Mouse (Mus musculus): ENCODE data around the gene Tradd. TPM values are rescaled to one million over a fixed set of nuclear protein-coding genes. Genes with fewer than 3 reads are reported as not detected.
A peak's percentile ranks its signal among the peaks of the same experiment; 100 is the strongest.

The Tradd gene
- polyA plus RNA-seq, 1 experiment from 2014 or later = 50.6 TPM

DNA sequence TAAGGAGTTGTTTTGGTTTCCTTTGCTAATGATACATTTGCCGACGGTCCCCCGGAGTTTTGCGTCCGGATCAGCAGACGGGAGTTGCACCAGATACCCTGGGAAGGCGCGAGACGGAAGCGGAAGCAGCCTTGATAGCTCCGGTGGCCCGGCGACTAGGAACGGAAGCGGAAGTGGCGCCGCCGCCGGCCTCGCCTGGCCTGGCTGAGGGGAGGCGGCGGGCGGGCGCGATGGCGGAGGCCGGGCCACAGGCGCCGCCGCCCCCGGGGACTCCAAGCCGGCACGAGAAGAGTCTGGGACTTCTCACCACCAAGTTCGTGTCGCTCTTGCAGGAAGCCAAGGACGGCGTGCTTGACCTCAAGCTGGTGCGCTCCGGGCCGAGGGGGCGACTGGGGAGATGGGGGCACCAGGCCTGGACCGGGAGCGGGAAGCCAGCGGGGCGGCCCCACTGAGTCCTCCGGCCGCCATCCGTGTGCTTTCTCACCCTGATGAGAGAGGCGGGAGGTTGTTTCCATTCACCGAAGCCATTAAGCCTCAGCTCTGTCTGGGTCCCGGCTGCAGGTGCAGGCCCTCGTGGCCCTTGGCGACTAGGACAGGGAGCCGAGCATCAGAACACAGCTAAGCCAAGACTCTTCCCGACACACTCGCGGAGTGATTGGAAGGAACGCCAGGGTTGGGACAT, 33.2 kb upstream of the Tradd start, which contains the start of gene E2f4:
E2f4 (plus strand) TSS at position 153 of the 682 bp plus-strand sequence.
- Histone ChIP-seq H3K9me3 (ENCODE audit: control insufficient read depth) (no peaks in the 10 kb centered on the region), H3K27me3 (replicated peaks; ENCODE audit: control insufficient read depth, insufficient read depth, low read length) (no peaks in the 10 kb centered on the region), H3K4me3 (ENCODE audit: low read depth, low read length) (peak within 1 kb of the TSS; percentile 95), H3K36me3 (ENCODE audit: control insufficient read depth, insufficient read depth) (peaks cover 24% of the 10 kb centered on the region), H3K27ac (ENCODE audit: low read depth, low read length) (peak within 1 kb of the TSS; percentile 62), H3K4me1 (replicated peaks; ENCODE audit: control insufficient read depth, insufficient read depth, low read length) (peaks cover 2% of the 10 kb centered on the region; the same call in 1 of the 2 replicates), H3K9ac (ENCODE audit: low read depth, low read length) (peak within 1 kb of the TSS; percentile 84), H3K4me2 (replicated peaks; ENCODE audit: low read depth) (peak within 1 kb of the TSS; percentile 85)
- TF ChIP-seq CTCF (IDR thresholded peaks at IDR 0.05; ENCODE audit: low read depth) = no peak
- ATAC-seq = peak; percentile 89
- WGBS = under 1% methylated on average over 56 of the region's 58 CpGs

DNA sequence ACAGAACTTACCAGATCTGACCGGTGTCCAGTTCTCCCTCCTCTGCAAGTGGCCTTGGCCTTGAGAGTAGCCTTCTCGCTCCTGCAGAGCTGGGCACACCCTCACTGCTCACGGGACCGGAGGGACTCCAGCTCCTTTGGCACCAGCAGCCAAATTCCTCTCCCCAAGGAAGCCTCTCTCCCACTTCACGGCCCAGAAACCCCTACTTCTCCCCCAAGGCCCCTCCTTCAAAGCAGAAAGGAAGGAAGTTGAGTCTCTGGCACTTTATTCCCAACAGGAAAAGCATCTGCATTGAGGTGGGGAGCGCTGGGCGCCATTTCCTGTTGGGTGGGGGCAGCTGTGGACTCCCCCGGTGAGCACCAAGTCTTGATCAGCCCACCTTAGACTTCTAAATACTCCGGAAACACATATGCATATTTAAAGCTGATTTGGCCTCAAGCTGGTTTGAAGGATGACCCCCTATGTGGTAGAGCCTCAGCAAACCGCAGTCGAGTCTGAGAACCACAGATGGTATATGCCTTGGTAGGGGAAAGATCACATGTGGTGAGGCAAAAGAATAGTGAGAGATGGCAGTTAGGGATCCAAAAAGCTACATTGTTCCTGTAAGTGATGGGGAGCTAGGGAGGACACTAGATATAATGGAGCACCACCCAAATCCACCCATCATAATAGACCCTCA, 31.6 kb upstream of the Tradd start, which contains the start of gene Exoc3l:
Exoc3l (minus strand) TSS at position 207 of the 679 bp plus-strand sequence.
- no peak for ATAC-seq
- peak within 1 kb of the TSS; percentile 85 for H3K4me2 ChIP-seq (replicated peaks; ENCODE audit: low read depth)
- H3K36me3 ChIP-seq (ENCODE audit: control insufficient read depth, insufficient read depth) = peaks cover 12% of the 10 kb centered on the region
- H3K27me3 ChIP-seq (replicated peaks; ENCODE audit: control insufficient read depth, insufficient read depth, low read length) = no peaks in the 10 kb centered on the region
- peak within 1 kb of the TSS; percentile 95 for H3K4me3 ChIP-seq (ENCODE audit: low read depth, low read length)
- H3K9me3 ChIP-seq (ENCODE audit: control insufficient read depth) = no peaks in the 10 kb centered on the region
- H3K9ac ChIP-seq (ENCODE audit: low read depth, low read length) = no peak within 1 kb of the TSS
- WGBS = 64% methylated on average over 11 of the region's 11 CpGs
- no peak within 1 kb of the TSS for H3K27ac ChIP-seq (ENCODE audit: low read depth, low read length)
- no peak for TF ChIP-seq CTCF (IDR thresholded peaks at IDR 0.05; ENCODE audit: low read depth)
- peaks cover 2% of the 10 kb centered on the region; the same call in 1 of the 2 replicates for H3K4me1 ChIP-seq (replicated peaks; ENCODE audit: control insufficient read depth, insufficient read depth, low read length)

DNA sequence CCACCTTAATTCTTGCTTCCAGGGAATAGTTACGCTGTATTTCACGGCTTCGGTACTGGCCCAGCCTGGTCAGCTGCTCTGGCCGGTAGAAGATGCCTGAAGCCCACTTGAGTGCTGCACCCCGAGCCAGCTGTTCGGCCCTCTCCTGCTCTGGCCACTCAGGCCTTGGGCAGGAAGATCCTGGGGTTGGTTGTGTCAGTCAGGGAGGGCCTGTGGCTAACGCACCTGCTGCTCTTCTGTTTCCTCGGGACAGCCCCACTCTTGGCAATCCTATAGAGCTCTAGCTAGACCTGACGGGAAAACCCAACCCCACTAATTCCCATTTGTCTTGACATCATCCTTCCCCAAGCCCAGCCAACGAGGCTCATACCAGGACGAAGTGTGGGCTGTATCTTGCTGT, 30.8 kb upstream of the Tradd start:
- Histone ChIP-seq H3K36me3 (ENCODE audit: control insufficient read depth, insufficient read depth) (peaks cover 5% of the 10 kb centered on the region; the same call in 1 of the 2 replicates), H3K27me3 (replicated peaks; ENCODE audit: control insufficient read depth, insufficient read depth, low read length) (peaks cover 6% of the 10 kb centered on the region), H3K4me1 (replicated peaks; ENCODE audit: control insufficient read depth, insufficient read depth, low read length) (peaks cover 7% of the 10 kb centered on the region), H3K9me3 (ENCODE audit: control insufficient read depth) (no peaks in the 10 kb centered on the region), H3K4me3 (ENCODE audit: low read depth, low read length) (no peak overlapping the region), H3K27ac (ENCODE audit: low read depth, low read length) (no peak overlapping the region), H3K9ac (ENCODE audit: low read depth, low read length) (no peak overlapping the region), H3K4me2 (replicated peaks; ENCODE audit: low read depth) (peak overlapping the region; percentile 33; the same call in 1 of the 2 replicates)
- 66% methylated on average over 11 of the region's 11 CpGs for WGBS
- TF ChIP-seq CTCF (IDR thresholded peaks at IDR 0.05; ENCODE audit: low read depth) = no peak
- ATAC-seq = no peak

DNA sequence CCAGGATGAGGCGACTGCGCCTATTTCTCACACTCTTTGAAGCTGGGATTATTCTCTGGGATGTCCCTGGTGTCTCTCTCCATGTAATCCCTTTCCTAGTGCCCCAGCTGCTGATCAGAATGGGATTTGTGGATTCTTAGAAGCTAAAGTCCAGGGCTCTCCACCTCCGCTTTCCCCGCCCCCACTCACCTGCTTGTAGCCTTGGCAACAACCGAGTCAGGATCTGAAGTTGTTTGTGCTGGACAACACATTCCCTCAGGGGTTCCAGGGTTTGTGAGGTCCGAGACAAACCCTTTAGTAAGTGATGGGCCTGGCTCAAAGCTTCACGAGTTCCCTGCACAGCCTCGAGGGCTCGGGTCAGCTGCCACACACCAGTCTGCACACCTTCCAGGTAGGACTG, 30.4 kb upstream of the Tradd start:
- Histone ChIP-seq H3K36me3 (ENCODE audit: control insufficient read depth, insufficient read depth) (no peaks in the 10 kb centered on the region), H3K4me2 (replicated peaks; ENCODE audit: low read depth) (peak overlapping the region; percentile 33; the same call in 1 of the 2 replicates), H3K27ac (ENCODE audit: low read depth, low read length) (no peak overlapping the region), H3K4me1 (replicated peaks; ENCODE audit: control insufficient read depth, insufficient read depth, low read length) (peaks cover 12% of the 10 kb centered on the region), H3K4me3 (ENCODE audit: low read depth, low read length) (no peak overlapping the region), H3K9ac (ENCODE audit: low read depth, low read length) (no peak overlapping the region), H3K27me3 (replicated peaks; ENCODE audit: control insufficient read depth, insufficient read depth, low read length) (peaks cover 11% of the 10 kb centered on the region), H3K9me3 (ENCODE audit: control insufficient read depth) (no peaks in the 10 kb centered on the region)
- WGBS = 67% methylated on average over 9 of the region's 9 CpGs
- no peak for ATAC-seq
- TF ChIP-seq CTCF (IDR thresholded peaks at IDR 0.05; ENCODE audit: low read depth) = no peak

DNA sequence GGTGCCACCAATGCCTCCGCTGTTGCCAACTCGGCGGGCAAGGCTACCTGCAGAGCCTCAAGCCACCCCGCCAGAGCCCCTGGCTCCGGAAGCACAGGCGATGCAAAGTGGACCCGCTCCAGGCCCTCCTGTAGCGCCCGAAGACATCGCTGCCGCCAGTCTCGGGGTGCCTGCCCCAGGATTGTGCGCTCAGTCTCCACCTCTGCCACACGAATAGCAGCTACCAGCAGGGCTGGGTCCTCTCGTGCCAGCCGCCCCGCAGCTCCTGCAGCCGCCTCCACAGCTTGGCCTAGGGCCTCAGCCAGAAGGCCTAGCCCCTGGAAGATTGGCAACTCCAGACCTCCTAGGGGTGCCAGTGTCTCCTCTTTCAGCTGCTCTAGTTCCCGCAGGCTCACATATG, 29.0 kb upstream of the Tradd start:
- Histone ChIP-seq H3K36me3 (ENCODE audit: control insufficient read depth, insufficient read depth) (no peaks in the 10 kb centered on the region), H3K4me3 (ENCODE audit: low read depth, low read length) (no peak overlapping the region), H3K27ac (ENCODE audit: low read depth, low read length) (no peak overlapping the region), H3K9ac (ENCODE audit: low read depth, low read length) (no peak overlapping the region), H3K27me3 (replicated peaks; ENCODE audit: control insufficient read depth, insufficient read depth, low read length) (peaks cover 12% of the 10 kb centered on the region), H3K4me1 (replicated peaks; ENCODE audit: control insufficient read depth, insufficient read depth, low read length) (peaks cover 13% of the 10 kb centered on the region), H3K4me2 (replicated peaks; ENCODE audit: low read depth) (no peak overlapping the region), H3K9me3 (ENCODE audit: control insufficient read depth) (no peaks in the 10 kb centered on the region)
- no peak for ATAC-seq
- WGBS = 76% methylated on average over 19 of the region's 19 CpGs
- TF ChIP-seq CTCF (IDR thresholded peaks at IDR 0.05; ENCODE audit: low read depth) = no peak

DNA sequence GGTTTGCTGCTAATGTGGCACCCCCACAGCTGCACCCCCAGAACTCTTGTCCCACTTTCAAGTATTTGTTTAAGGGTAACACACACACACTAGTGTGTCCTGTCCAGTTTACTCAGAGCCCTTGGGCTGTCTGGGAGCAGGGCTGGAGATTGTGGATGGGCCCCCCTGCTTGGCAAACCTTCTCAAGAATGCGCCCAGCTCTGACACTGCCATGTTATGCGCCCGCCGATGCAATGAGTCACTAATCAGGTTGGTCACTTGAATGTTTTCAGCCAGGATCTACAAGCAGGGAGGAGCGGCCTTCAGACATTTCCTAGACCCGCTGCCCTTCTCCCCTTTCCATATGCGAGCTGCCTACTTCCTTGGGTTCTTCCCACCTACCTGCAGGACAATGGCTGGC, 28.1 kb upstream of the Tradd start:
- 78% methylated on average over 7 of the region's 7 CpGs for WGBS
- H3K4me1 ChIP-seq (replicated peaks; ENCODE audit: control insufficient read depth, insufficient read depth, low read length) = peaks cover 13% of the 10 kb centered on the region
- peaks cover 12% of the 10 kb centered on the region for H3K27me3 ChIP-seq (replicated peaks; ENCODE audit: control insufficient read depth, insufficient read depth, low read length)
- no peak for TF ChIP-seq CTCF (IDR thresholded peaks at IDR 0.05; ENCODE audit: low read depth)
- no peak for ATAC-seq
- no peak overlapping the region for H3K4me2 ChIP-seq (replicated peaks; ENCODE audit: low read depth)
- no peak overlapping the region for H3K9ac ChIP-seq (ENCODE audit: low read depth, low read length)
- no peaks in the 10 kb centered on the region for H3K36me3 ChIP-seq (ENCODE audit: control insufficient read depth, insufficient read depth)
- H3K27ac ChIP-seq (ENCODE audit: low read depth, low read length) = no peak overlapping the region
- no peaks in the 10 kb centered on the region for H3K9me3 ChIP-seq (ENCODE audit: control insufficient read depth)
- no peak overlapping the region for H3K4me3 ChIP-seq (ENCODE audit: low read depth, low read length)
